8 mouse cellular contexts compared by ENCODE assay signal in the genomic region with DNA sequence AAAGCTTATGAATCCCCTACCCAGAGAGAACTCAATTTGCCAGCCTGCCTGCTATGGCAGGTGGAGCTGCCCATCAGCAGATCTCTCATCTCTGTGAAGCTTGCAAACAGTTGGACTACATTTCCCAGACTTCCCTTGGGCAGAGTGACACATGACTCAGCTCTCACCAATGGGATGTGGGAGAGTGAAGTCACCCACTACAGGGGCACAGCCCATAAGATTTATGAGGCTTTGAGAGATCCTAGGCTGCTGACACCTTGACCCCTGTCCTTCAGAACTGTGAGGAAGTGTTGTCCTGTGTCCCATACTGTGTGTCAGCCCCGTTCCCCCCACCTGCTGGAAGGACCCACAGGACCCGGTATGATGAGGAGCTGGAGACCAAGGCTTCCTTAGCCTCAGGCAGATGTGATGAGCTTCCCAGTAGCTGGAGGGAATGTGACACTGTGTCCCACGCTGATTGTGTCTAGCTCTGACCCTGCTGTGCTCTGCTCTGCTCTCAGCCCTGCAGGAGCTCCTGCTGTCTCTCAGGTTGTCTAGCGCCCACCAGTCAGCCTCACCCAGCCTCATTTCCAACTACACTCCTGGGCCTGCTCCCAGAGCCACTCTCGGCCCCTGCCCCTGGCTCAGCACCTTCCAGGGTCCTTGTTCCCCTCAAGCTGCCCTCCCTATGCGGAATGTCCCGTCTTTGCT. TPM values are rescaled to one million over a fixed set of nuclear protein-coding genes. Genes with fewer than 3 reads are reported as not detected.
DNase-seq lines count a peak whose midpoint lies in the region; ATAC-seq lines count a peak whose summit lies in the region.

No protein-coding gene starts in this region.

- WGBS in embryonic facial prominence, embryonic 14.5 days = 51% methylated on average over 7 of the region's 7 CpGs
- 56% methylated on average over 7 of the region's 7 CpGs for WGBS in heart, embryonic 15.5 days
- 53% methylated on average over 7 of the region's 7 CpGs for WGBS in liver, embryonic 12.5 days (ENCODE audit: insufficient replicate concordance)

- H3K9me3 ChIP-seq in embryonic facial prominence, embryonic 14.5 days (ENCODE audit: control insufficient read depth, low read length) = no peaks in the 10 kb centered on the region
- H3K9me3 ChIP-seq in heart, embryonic 15.5 days (replicated peaks) = no peaks in the 10 kb centered on the region
- no peaks in the 10 kb centered on the region for H3K9me3 ChIP-seq in liver, embryonic 12.5 days (replicated peaks)

- ATAC-seq in embryonic facial prominence, embryonic 14.5 days (ENCODE audit: low read depth) = peak; percentile 92
- peak; percentile 70 for ATAC-seq in heart, embryonic 15.5 days (replicated peaks; ENCODE audit: insufficient number of reproducible peaks, insufficient read depth, low FRiP score, low read depth)
- peak; percentile 65 for ATAC-seq in liver, embryonic 12.5 days

- DNase-seq in 416B (ENCODE audit: low read depth) = peak; percentile 64
- peak; percentile 71 for DNase-seq in adrenal gland, postnatal 14 days
- peak; percentile 86 for DNase-seq in embryonic facial prominence, embryonic 14.5 days (ENCODE audit: low spot score)
- DNase-seq in kidney, postnatal 10 days = peak; percentile 55
- peak; percentile 65 for DNase-seq in naive thymus-derived CD4-positive, alpha-beta T cell, adult 2 months (ENCODE audit: low read depth)
- DNase-seq in thymus, postnatal 4 days = peak; percentile 47

- H3K27me3 ChIP-seq in embryonic facial prominence, embryonic 14.5 days (replicated peaks; ENCODE audit: control insufficient read depth, insufficient read depth, low read length) = no peaks in the 10 kb centered on the region
- no peaks in the 10 kb centered on the region for H3K27me3 ChIP-seq in heart, embryonic 15.5 days
- no peaks in the 10 kb centered on the region for H3K27me3 ChIP-seq in liver, embryonic 12.5 days (replicated peaks)

- peak overlapping the region; percentile 32; the same call in 1 of the 2 replicates for H3K4me2 ChIP-seq in embryonic facial prominence, embryonic 14.5 days (ENCODE audit: low read depth, low read length)
- H3K4me2 ChIP-seq in heart, embryonic 15.5 days = peak overlapping the region; percentile 40; the same call in 1 of the 2 replicates
- 0 out of 2 replicates have a peak overlapping the region, but pooled peaks have one; percentile 20 for H3K4me2 ChIP-seq in liver, embryonic 12.5 days

- H3K4me3 ChIP-seq in embryonic facial prominence, embryonic 14.5 days (ENCODE audit: low read depth, low read length) = 0 out of 2 replicates have a peak overlapping the region, but pooled peaks have one; percentile 7
- H3K4me3 ChIP-seq in heart, embryonic 15.5 days = no peak overlapping the region
- H3K4me3 ChIP-seq in liver, embryonic 12.5 days = no peak overlapping the region

- H3K9ac ChIP-seq in embryonic facial prominence, embryonic 14.5 days (ENCODE audit: low read depth, low read length) = no peak overlapping the region
- no peak overlapping the region for H3K9ac ChIP-seq in heart, embryonic 15.5 days
- H3K9ac ChIP-seq in liver, embryonic 12.5 days = no peak overlapping the region

- H3K36me3 ChIP-seq in embryonic facial prominence, embryonic 14.5 days (ENCODE audit: control insufficient read depth, insufficient read depth, low read length) = no peaks in the 10 kb centered on the region
- H3K36me3 ChIP-seq in heart, embryonic 15.5 days = no peaks in the 10 kb centered on the region
- no peaks in the 10 kb centered on the region for H3K36me3 ChIP-seq in liver, embryonic 12.5 days

- H3K27ac ChIP-seq in embryonic facial prominence, embryonic 14.5 days (replicated peaks; ENCODE audit: low read depth, low read length) = no peak overlapping the region
- no peak overlapping the region for H3K27ac ChIP-seq in heart, embryonic 15.5 days
- no peak overlapping the region for H3K27ac ChIP-seq in liver, embryonic 12.5 days

- no peaks in the 10 kb centered on the region for H3K4me1 ChIP-seq in embryonic facial prominence, embryonic 14.5 days (ENCODE audit: control insufficient read depth, insufficient read depth, low read length)
- peaks cover 5% of the 10 kb centered on the region; the same call in 1 of the 2 replicates for H3K4me1 ChIP-seq in heart, embryonic 15.5 days (replicated peaks)
- 0 out of 2 replicates have a peak, but pooled peaks cover 4% of the 10 kb centered on the region for H3K4me1 ChIP-seq in liver, embryonic 12.5 days

RNA-seq across cellular contexts. Expression of a gene that starts 40.8 kb away (rescaled TPM):
- 1.6 and 3.5 TPM in 2 replicates for total RNA-seq in adrenal gland, postnatal 14 days (2021)
- polyA plus RNA-seq in embryonic facial prominence, embryonic 14.5 days (2014; fragmentation: Nextera tagmentation; extraction: Ambion mirVana) = 0.96 and 1.7 TPM in 2 replicates
- polyA plus RNA-seq in heart, embryonic 15.5 days (2015; fragmentation: Nextera tagmentation; extraction: Ambion mirVana) = 1.1 and 1.5 TPM in 2 replicates
- 0.31 TPM in 1 of 2 replicates, not detected in the other for polyA plus RNA-seq in liver, embryonic 12.5 days (2016; fragmentation: Nextera tagmentation; extraction: Ambion mirVana)
